12 mouse cellular contexts compared by ENCODE assay signal in the genomic region with DNA sequence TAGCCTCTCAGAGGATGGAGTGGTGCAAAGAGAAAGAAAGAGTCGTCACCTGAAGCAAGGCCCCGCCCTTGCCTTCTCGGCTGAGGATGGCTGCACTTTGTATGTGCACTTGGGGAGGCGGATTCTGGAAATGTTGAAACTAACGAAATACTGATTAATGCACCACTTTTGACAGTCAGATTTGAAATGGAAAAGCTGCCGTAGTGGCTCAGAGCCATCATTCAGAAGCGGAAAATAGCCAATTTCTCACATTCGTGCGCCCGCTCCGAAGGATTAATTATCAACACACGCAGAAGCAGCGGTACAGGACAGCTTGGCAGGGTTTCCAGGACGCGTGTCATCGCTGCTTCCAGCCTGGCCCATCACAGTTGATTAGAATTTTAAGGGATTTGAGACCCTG. TPM values are rescaled to one million over a fixed set of nuclear protein-coding genes. Genes with fewer than 3 reads are reported as not detected.
DNase-seq lines count a peak whose midpoint lies in the region; ATAC-seq and TF ChIP-seq lines count a peak whose summit lies in the region.
"Had no signal": no experiment of that assay in that cellular context is flagged by ENCODE, and none has a peak within 500 bp of the region (broad histone marks: within the 10 kb centered on the region; RNA-seq: fewer than 3 reads in every experiment).

No protein-coding gene starts in this region.

- no peaks in the 10 kb centered on the region for H3K36me3 ChIP-seq in hindbrain, embryonic 16.5 days (ENCODE audit: control insufficient read depth, insufficient read depth, low read length)
- 0 out of 2 replicates have a peak, but pooled peaks cover 4% of the 10 kb centered on the region for H3K36me3 ChIP-seq in hindbrain, embryonic 11.5 days (ENCODE audit: control insufficient read depth, insufficient read depth, low read length)
- peaks cover 21% of the 10 kb centered on the region for H3K36me3 ChIP-seq in stomach, embryonic 14.5 days (ENCODE audit: control insufficient read depth, insufficient read depth, low read length)
- H3K36me3 ChIP-seq in stomach, postnatal 0 days (ENCODE audit: control insufficient read depth, insufficient read depth, low read length): peaks cover 5% of the 10 kb centered on the region; the same call in 1 of the 2 replicates

- 43% methylated on average over 16 of the region's 16 CpGs for WGBS in hindbrain, embryonic 16.5 days
- WGBS in hindbrain, embryonic 11.5 days: 82% methylated on average over 16 of the region's 16 CpGs
- 41% methylated on average over 16 of the region's 16 CpGs for WGBS in stomach, embryonic 14.5 days
- 34% methylated on average over 16 of the region's 16 CpGs for WGBS in stomach, postnatal 0 days

- H3K9ac ChIP-seq in hindbrain, embryonic 16.5 days (ENCODE audit: low read depth, low read length): no peak overlapping the region
- H3K9ac ChIP-seq in hindbrain, embryonic 11.5 days (ENCODE audit: low read depth, low read length): no peak overlapping the region
- H3K9ac ChIP-seq in stomach, embryonic 14.5 days (replicated peaks; ENCODE audit: low read depth, low read length): no peak overlapping the region
- H3K9ac ChIP-seq in stomach, postnatal 0 days (ENCODE audit: low read length): no peak overlapping the region
- H3K9ac ChIP-seq: embryonic facial prominence, embryonic 12.5 days had no signal

- no peak for TF ChIP-seq EP300 in stomach, postnatal 0 days (optimal IDR thresholded peaks at IDR 0.05)

- no peaks in the 10 kb centered on the region for H3K9me3 ChIP-seq in hindbrain, embryonic 16.5 days (ENCODE audit: control insufficient read depth, low read length)
- H3K9me3 ChIP-seq in hindbrain, embryonic 11.5 days (ENCODE audit: control insufficient read depth, low read length): no peaks in the 10 kb centered on the region
- H3K9me3 ChIP-seq in stomach, embryonic 14.5 days (ENCODE audit: control insufficient read depth, low read depth, low read length): no peaks in the 10 kb centered on the region
- no peaks in the 10 kb centered on the region for H3K9me3 ChIP-seq in stomach, postnatal 0 days (ENCODE audit: control insufficient read depth, low read length)
- H3K9me3 ChIP-seq: embryonic facial prominence, embryonic 12.5 days had no signal

- ATAC-seq in hindbrain, embryonic 16.5 days: no peak
- no peak for ATAC-seq in hindbrain, embryonic 11.5 days (ENCODE audit: low FRiP score)
- ATAC-seq in stomach, embryonic 14.5 days (ENCODE audit: insufficient number of reproducible peaks, insufficient read depth, low FRiP score, low read depth): no peak
- ATAC-seq in stomach, postnatal 0 days (ENCODE audit: low FRiP score, low TSS enrichment): no peak

- peaks cover 14% of the 10 kb centered on the region for H3K4me1 ChIP-seq in hindbrain, embryonic 16.5 days (ENCODE audit: control insufficient read depth, insufficient read depth, low read depth, low read length)
- no peaks in the 10 kb centered on the region for H3K4me1 ChIP-seq in hindbrain, embryonic 11.5 days (replicated peaks; ENCODE audit: control insufficient read depth, insufficient read depth, low read length)
- H3K4me1 ChIP-seq in stomach, embryonic 14.5 days (ENCODE audit: control insufficient read depth, insufficient read depth, low read length): peaks cover 16% of the 10 kb centered on the region
- H3K4me1 ChIP-seq in stomach, postnatal 0 days (replicated peaks; ENCODE audit: control insufficient read depth, insufficient read depth): peaks cover 6% of the 10 kb centered on the region; the same call in 1 of the 2 replicates

- 0 out of 2 replicates have a peak overlapping the region, but pooled peaks have one; percentile 15 for H3K4me2 ChIP-seq in hindbrain, embryonic 16.5 days (ENCODE audit: low read length)
- no peak overlapping the region for H3K4me2 ChIP-seq in hindbrain, embryonic 11.5 days (replicated peaks; ENCODE audit: low read depth, low read length)
- H3K4me2 ChIP-seq in stomach, embryonic 14.5 days (replicated peaks; ENCODE audit: low read depth, low read length): no peak overlapping the region
- no peak overlapping the region for H3K4me2 ChIP-seq in stomach, postnatal 0 days (replicated peaks; ENCODE audit: low read depth)

- DNase-seq in hindbrain, embryonic 11.5 days (ENCODE audit: low spot score): no peak
- no peak for DNase-seq in stomach, postnatal 0 days (ENCODE audit: low spot score)
- peak; percentile 49 to 65 for DNase-seq in layer of hippocampus, postnatal 36 days
- DNase-seq in c-Kit-positive CD71-positive TER-119-positive erythroid progenitor cells, embryonic 14.5 days (ENCODE audit: low spot score): no peak
- no peak for DNase-seq in frontal cortex, postnatal 25 days (ENCODE audit: low spot score in 2 of 2)
- DNase-seq: right cerebral cortex, postnatal 4 days; thymus, postnatal 25 days had no signal

- H3K4me3 ChIP-seq in hindbrain, embryonic 16.5 days (ENCODE audit: low read length): no peak overlapping the region
- H3K4me3 ChIP-seq in hindbrain, embryonic 11.5 days (ENCODE audit: low read depth, low read length): no peak overlapping the region
- H3K4me3 ChIP-seq in stomach, embryonic 14.5 days (ENCODE audit: low read depth, low read length): no peak overlapping the region
- H3K4me3 ChIP-seq in stomach, postnatal 0 days (ENCODE audit: low read depth, low read length): no peak overlapping the region
- H3K4me3 ChIP-seq: embryonic facial prominence, embryonic 12.5 days had no signal

- no peak overlapping the region for H3K27ac ChIP-seq in hindbrain, embryonic 16.5 days (ENCODE audit: low read depth, low read length)
- no peak overlapping the region for H3K27ac ChIP-seq in hindbrain, embryonic 11.5 days (ENCODE audit: low read depth, low read length)
- H3K27ac ChIP-seq in stomach, embryonic 14.5 days (ENCODE audit: low read length): peak overlapping the region; percentile 41; the same call in 1 of the 2 replicates
- no peak overlapping the region for H3K27ac ChIP-seq in stomach, postnatal 0 days (replicated peaks)
- H3K27ac ChIP-seq: embryonic facial prominence, embryonic 12.5 days; macrophage had no signal

- no peak for TF ChIP-seq CTCF in stomach, postnatal 0 days (IDR thresholded peaks at IDR 0.05; ENCODE audit: low read depth)

- H3K27me3 ChIP-seq in hindbrain, embryonic 16.5 days (replicated peaks; ENCODE audit: control insufficient read depth, insufficient read depth, low read length): no peaks in the 10 kb centered on the region
- H3K27me3 ChIP-seq in hindbrain, embryonic 11.5 days (ENCODE audit: control insufficient read depth, insufficient read depth, low read length): no peaks in the 10 kb centered on the region
- no peaks in the 10 kb centered on the region for H3K27me3 ChIP-seq in stomach, embryonic 14.5 days (ENCODE audit: control insufficient read depth, insufficient read depth, low read length)
- no peaks in the 10 kb centered on the region for H3K27me3 ChIP-seq in stomach, postnatal 0 days (ENCODE audit: control insufficient read depth, insufficient read depth, low read length)
- H3K27me3 ChIP-seq: embryonic facial prominence, embryonic 12.5 days had no signal

RNA-seq across cellular contexts. Expression of gene Notch3, which starts 47.5 kb away (rescaled TPM):
- 7.2 and 8.6 TPM in 2 replicates for polyA plus RNA-seq in hindbrain, embryonic 16.5 days (2015; fragmentation: Nextera tagmentation; extraction: Ambion mirVana)
- polyA plus RNA-seq in hindbrain, embryonic 11.5 days (2014; fragmentation: Nextera tagmentation; extraction: Ambion mirVana): 20.3 and 24.7 TPM in 2 replicates
- 21.4 and 22.2 TPM in 2 replicates for polyA plus RNA-seq in stomach, embryonic 14.5 days (2014; fragmentation: Nextera tagmentation; extraction: Ambion mirVana)
- polyA plus RNA-seq in stomach, postnatal 0 days (2015; fragmentation: Nextera tagmentation; extraction: Ambion mirVana): 3.9 and 4.0 TPM in 2 replicates
- total RNA-seq in layer of hippocampus, postnatal 36 days (2021): 1 to 10 TPM; 7.0 to 8.2 TPM
- total RNA-seq: neutrophil, adult 5-6 weeks had no signal
- polyA plus RNA-seq: macrophage had no signal

Comparison
In these comparisons a context has a peak if more than half of its experiments do, and no peak if none do; other contexts are left out.
1. DNase-seq: peak in layer of hippocampus, postnatal 36 days (2 of 2); none in hindbrain, embryonic 11.5 days (single experiment), stomach, postnatal 0 days (single experiment), c-Kit-positive CD71-positive TER-119-positive erythroid progenitor cells, embryonic 14.5 days (single experiment) and frontal cortex, postnatal 25 days (0 of 2).